In the genomic region with DNA sequence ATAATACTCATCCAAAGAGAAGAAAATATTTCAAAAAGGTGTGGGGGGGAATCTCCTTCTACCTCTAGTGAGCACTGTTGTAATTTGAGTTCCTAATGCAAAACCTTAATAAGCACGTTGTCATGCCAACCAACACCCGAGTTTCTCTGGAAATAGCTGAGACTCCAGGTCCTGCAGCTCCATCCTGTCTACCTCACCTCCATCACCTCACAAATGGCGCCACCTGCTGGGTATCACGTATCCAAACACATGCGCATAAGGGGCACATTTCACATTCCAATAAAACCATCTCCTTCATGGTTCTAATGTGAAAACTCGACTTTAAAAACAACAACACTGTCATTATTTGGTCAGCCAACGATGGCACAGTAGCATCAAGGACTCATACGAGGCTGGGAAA, we compare ENCODE assay signal across 12 mouse cellular contexts. TPM values are rescaled to one million over a fixed set of nuclear protein-coding genes. Genes with fewer than 3 reads are reported as not detected.
DNase-seq lines count a peak whose midpoint lies in the region; ATAC-seq and TF ChIP-seq lines count a peak whose summit lies in the region.
"Had no signal": no experiment of that assay in that cellular context is flagged by ENCODE, and none has a peak within 500 bp of the region (broad histone marks: within the 10 kb centered on the region; RNA-seq: fewer than 3 reads in every experiment).

No protein-coding gene starts in this region.

- no peak overlapping the region for H3K4me2 ChIP-seq in intestine, postnatal 0 days (replicated peaks; ENCODE audit: low read depth)
- H3K4me2 ChIP-seq in intestine, embryonic 15.5 days (replicated peaks): no peak overlapping the region
- no peak overlapping the region for H3K4me2 ChIP-seq in midbrain, embryonic 15.5 days

- no peak overlapping the region for H3K4me3 ChIP-seq in intestine, postnatal 0 days (ENCODE audit: low read depth, low read length)
- H3K4me3 ChIP-seq in intestine, embryonic 15.5 days (replicated peaks): no peak overlapping the region
- H3K4me3 ChIP-seq in midbrain, embryonic 10.5 days: no peak overlapping the region
- H3K4me3 ChIP-seq in midbrain, embryonic 15.5 days: no peak overlapping the region
- H3K4me3 ChIP-seq: erythroblast, embryonic 14.5 days had no signal

- H3K4me1 ChIP-seq in intestine, postnatal 0 days (replicated peaks; ENCODE audit: control insufficient read depth, insufficient read depth, low read length): no peaks in the 10 kb centered on the region
- H3K4me1 ChIP-seq in intestine, embryonic 15.5 days (replicated peaks): no peaks in the 10 kb centered on the region
- H3K4me1 ChIP-seq in midbrain, embryonic 10.5 days: no peaks in the 10 kb centered on the region
- no peaks in the 10 kb centered on the region for H3K4me1 ChIP-seq in midbrain, embryonic 15.5 days

- 59% methylated on average over 8 of the region's 8 CpGs for WGBS in intestine, postnatal 0 days
- 64% methylated on average over 8 of the region's 8 CpGs for WGBS in intestine, embryonic 15.5 days
- 61% methylated on average over 8 of the region's 8 CpGs for WGBS in midbrain, embryonic 10.5 days
- WGBS in midbrain, embryonic 15.5 days: 57% methylated on average over 8 of the region's 8 CpGs

- ATAC-seq in intestine, postnatal 0 days: no peak
- no peak for ATAC-seq in intestine, embryonic 15.5 days
- ATAC-seq in midbrain, embryonic 15.5 days (replicated peaks): no peak

- H3K36me3 ChIP-seq in intestine, postnatal 0 days (ENCODE audit: control insufficient read depth, insufficient read depth): no peaks in the 10 kb centered on the region
- H3K36me3 ChIP-seq in intestine, embryonic 15.5 days: no peaks in the 10 kb centered on the region
- H3K36me3 ChIP-seq in midbrain, embryonic 10.5 days: no peaks in the 10 kb centered on the region
- H3K36me3 ChIP-seq in midbrain, embryonic 15.5 days (replicated peaks): no peaks in the 10 kb centered on the region

- no peak overlapping the region for H3K27ac ChIP-seq in intestine, postnatal 0 days (ENCODE audit: low read depth, low read length)
- H3K27ac ChIP-seq in intestine, embryonic 15.5 days: no peak overlapping the region
- H3K27ac ChIP-seq in midbrain, embryonic 10.5 days (replicated peaks): no peak overlapping the region
- no peak overlapping the region for H3K27ac ChIP-seq in midbrain, embryonic 15.5 days

- H3K9me3 ChIP-seq in intestine, postnatal 0 days (ENCODE audit: control insufficient read depth): no peaks in the 10 kb centered on the region
- no peaks in the 10 kb centered on the region for H3K9me3 ChIP-seq in intestine, embryonic 15.5 days
- no peaks in the 10 kb centered on the region for H3K9me3 ChIP-seq in midbrain, embryonic 10.5 days (replicated peaks)
- no peaks in the 10 kb centered on the region for H3K9me3 ChIP-seq in midbrain, embryonic 15.5 days

- TF ChIP-seq CTCF in intestine, postnatal 0 days (IDR thresholded peaks at IDR 0.05; ENCODE audit: low read depth): peak; percentile 55

- no peaks in the 10 kb centered on the region for H3K27me3 ChIP-seq in intestine, postnatal 0 days (replicated peaks; ENCODE audit: control insufficient read depth, insufficient read depth, low read length)
- no peaks in the 10 kb centered on the region for H3K27me3 ChIP-seq in intestine, embryonic 15.5 days (replicated peaks)
- H3K27me3 ChIP-seq in midbrain, embryonic 10.5 days (ENCODE audit: low read depth, poor library complexity, severe bottlenecking): no peaks in the 10 kb centered on the region
- no peaks in the 10 kb centered on the region for H3K27me3 ChIP-seq in midbrain, embryonic 15.5 days (replicated peaks)

- peak; percentile 18 for DNase-seq in urinary bladder, postnatal 14 days (ENCODE audit: low spot score)
- DNase-seq in urinary bladder, adult 2 months (ENCODE audit: low spot score): no peak
- peak; percentile 12 for DNase-seq in embryo, embryonic 9.5 days (ENCODE audit: extremely low spot score)
- DNase-seq in midbrain, embryonic 10.5 days (ENCODE audit: low spot score): no peak
- no peak for DNase-seq in left cerebral cortex, adult 18-20 months (ENCODE audit: low spot score in 2 of 2)

- no peak overlapping the region for H3K9ac ChIP-seq in intestine, postnatal 0 days (ENCODE audit: low read depth, low read length)
- no peak overlapping the region for H3K9ac ChIP-seq in intestine, embryonic 15.5 days
- no peak overlapping the region for H3K9ac ChIP-seq in midbrain, embryonic 15.5 days

RNA-seq across cellular contexts. Expression of a gene that starts 14.0 kb away (rescaled TPM):
- polyA plus RNA-seq in intestine, postnatal 0 days (2015; fragmentation: Nextera tagmentation; extraction: Ambion mirVana): not detected in 2 replicates
- polyA plus RNA-seq in intestine, embryonic 15.5 days (2015; fragmentation: Nextera tagmentation; extraction: Ambion mirVana): not detected in 2 replicates
- not detected in 2 replicates for polyA plus RNA-seq in urinary bladder, adult 2 months (2012; rRNA removed)
- polyA plus RNA-seq in midbrain, embryonic 10.5 days (2016; fragmentation: Nextera tagmentation; extraction: Ambion mirVana): not detected in 2 replicates
- total RNA-seq in left cerebral cortex, adult 18-20 months (2021): not detected
- not detected in 2 replicates for polyA plus RNA-seq in midbrain, embryonic 15.5 days (2015; fragmentation: Nextera tagmentation; extraction: Ambion mirVana)
- total RNA-seq: hematopoietic stem cell, adult 5-6 weeks had no signal
- polyA plus RNA-seq: erythroblast, embryonic 14.5 days; limb, embryonic 14.5 days; stomach, embryonic 16.5 days had no signal

RNA-seq across cellular contexts. Expression of a gene that starts 15.4 kb away (rescaled TPM):
- not detected in 2 replicates for polyA plus RNA-seq in intestine, postnatal 0 days (2015; fragmentation: Nextera tagmentation; extraction: Ambion mirVana)
- not detected in 2 replicates for polyA plus RNA-seq in intestine, embryonic 15.5 days (2015; fragmentation: Nextera tagmentation; extraction: Ambion mirVana)
- polyA plus RNA-seq in urinary bladder, adult 2 months (2012; rRNA removed): 0.06 TPM in 1 of 2 replicates, not detected in the other
- polyA plus RNA-seq in midbrain, embryonic 10.5 days (2016; fragmentation: Nextera tagmentation; extraction: Ambion mirVana): not detected in 2 replicates
- total RNA-seq in left cerebral cortex, adult 18-20 months (2021): under 1 TPM in 1 of 2 experiments, not detected in 1; 0.40 TPM
- not detected in 2 replicates for polyA plus RNA-seq in midbrain, embryonic 15.5 days (2015; fragmentation: Nextera tagmentation; extraction: Ambion mirVana)
- polyA plus RNA-seq: erythroblast, embryonic 14.5 days; stomach, embryonic 16.5 days had no signal

RNA-seq across cellular contexts. Expression of a gene that starts 17.4 kb away (rescaled TPM):
- not detected in 2 replicates for polyA plus RNA-seq in intestine, postnatal 0 days (2015; fragmentation: Nextera tagmentation; extraction: Ambion mirVana)
- polyA plus RNA-seq in intestine, embryonic 15.5 days (2015; fragmentation: Nextera tagmentation; extraction: Ambion mirVana): not detected in 2 replicates
- not detected in 2 replicates for polyA plus RNA-seq in urinary bladder, adult 2 months (2012; rRNA removed)
- polyA plus RNA-seq in midbrain, embryonic 10.5 days (2016; fragmentation: Nextera tagmentation; extraction: Ambion mirVana): not detected in 2 replicates
- total RNA-seq in left cerebral cortex, adult 18-20 months (2021): not detected
- polyA plus RNA-seq in midbrain, embryonic 15.5 days (2015; fragmentation: Nextera tagmentation; extraction: Ambion mirVana): not detected in 2 replicates
- total RNA-seq: hematopoietic stem cell, adult 5-6 weeks had no signal
- polyA plus RNA-seq: erythroblast, embryonic 14.5 days; limb, embryonic 14.5 days; stomach, embryonic 16.5 days had no signal

Comparison
In these comparisons a context has a peak if more than half of its experiments do, and no peak if none do; other contexts are left out.
1. DNase-seq: peak in urinary bladder, postnatal 14 days (single experiment) and embryo, embryonic 9.5 days (single experiment); none in urinary bladder, adult 2 months (single experiment), midbrain, embryonic 10.5 days (single experiment) and left cerebral cortex, adult 18-20 months (0 of 2).